Mouse (Mus musculus) megakaryocyte progenitor cell, adult 5-6 weeks (primary cell): ENCODE results near the gene Tanc1. TPM values are rescaled to one million over a fixed set of nuclear protein-coding genes. Genes with fewer than 3 reads are reported as not detected.
A peak's percentile ranks its signal among the peaks of the same experiment; 100 is the strongest.
"Not testable (repeated sequence)": the region's sequence is repeated elsewhere in the genome, so short reads cannot be mapped to it uniquely, and the experiment has no call there.

ENCODE experiments used
- ATAC-seq: replicated peaks from 2 replicates; pipeline ENCODE4 v1.8.0; 2016; ENCODE audit warnings: mild to moderate bottlenecking, moderate TSS enrichment, inconsistent platforms; ENCODE audit not compliant: poor library complexity
- total RNA-seq, 2 experiments: library from RNA; stranded (forward) in 1 of 2; stranded (reverse) in 1 of 2; fragments of 157-497, 149-512 nt in 1 of 2; fragments of 200-1000 nt in 1 of 2; gene quantifications; 2 replicates each; pipeline versions ENCODE4 v1.2.3 to v1.2.4; 2015 to 2017

Tanc1 gene
- total RNA-seq (2015) (5.4 and 7.4 TPM in 2 replicates), total RNA-seq (2017) (5.1 and 6.1 TPM in 2 replicates)

DNA sequence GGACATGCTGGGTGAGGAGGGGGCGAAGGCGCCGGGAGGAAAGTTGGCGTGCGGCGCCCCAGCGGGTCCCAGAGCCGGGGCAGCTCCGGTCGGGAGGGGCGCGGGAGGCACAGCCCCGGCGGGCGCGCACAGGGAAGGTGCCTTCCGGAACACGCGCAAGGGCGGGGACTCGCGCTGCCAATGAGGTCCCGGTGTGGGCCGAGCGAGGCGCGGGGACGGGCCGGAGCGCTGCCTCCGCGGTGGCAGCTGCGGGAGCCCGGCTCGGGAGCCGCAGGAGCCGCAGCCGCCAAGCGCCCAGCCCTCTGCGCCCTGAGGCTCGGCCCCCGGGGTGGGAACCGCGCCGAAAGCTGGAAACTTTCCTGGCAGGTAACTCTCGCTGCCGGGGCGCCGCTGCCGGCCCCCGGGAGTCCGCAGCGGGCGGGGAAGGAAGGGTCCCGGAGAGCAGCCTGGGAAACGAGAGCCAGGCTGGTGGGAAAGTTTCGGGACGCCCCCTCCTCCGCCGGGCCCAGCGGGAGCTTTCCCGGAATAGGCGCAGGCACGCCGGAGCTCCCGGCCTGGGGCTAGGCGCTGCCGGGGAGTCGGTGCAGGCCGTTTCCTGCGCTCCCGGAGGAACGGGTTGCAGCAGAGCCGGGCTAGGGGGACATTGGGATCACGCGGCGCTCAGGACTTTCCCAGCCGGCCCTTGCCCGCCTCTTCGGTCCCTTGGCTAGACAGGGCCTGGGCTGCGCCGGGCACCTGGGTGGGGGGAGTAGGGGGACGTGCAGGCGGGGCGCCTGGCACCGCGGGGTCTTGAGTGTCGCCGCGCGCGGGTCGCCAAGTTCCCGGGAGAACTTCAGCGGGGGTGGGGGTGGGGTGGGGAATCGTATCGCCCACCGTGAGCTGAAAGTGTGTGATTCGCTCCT, at the start of gene Tanc1:
TSS of gene Tanc1 (plus strand) at position 212 of the 902 bp plus-strand sequence.
- ATAC-seq, result peak; percentile 94

- no peak for ATAC-seq
Measured at GRCm38 (mm10) chr2:59562215-59562614, 49.6 kb upstream of the Tanc1 start.

DNA sequence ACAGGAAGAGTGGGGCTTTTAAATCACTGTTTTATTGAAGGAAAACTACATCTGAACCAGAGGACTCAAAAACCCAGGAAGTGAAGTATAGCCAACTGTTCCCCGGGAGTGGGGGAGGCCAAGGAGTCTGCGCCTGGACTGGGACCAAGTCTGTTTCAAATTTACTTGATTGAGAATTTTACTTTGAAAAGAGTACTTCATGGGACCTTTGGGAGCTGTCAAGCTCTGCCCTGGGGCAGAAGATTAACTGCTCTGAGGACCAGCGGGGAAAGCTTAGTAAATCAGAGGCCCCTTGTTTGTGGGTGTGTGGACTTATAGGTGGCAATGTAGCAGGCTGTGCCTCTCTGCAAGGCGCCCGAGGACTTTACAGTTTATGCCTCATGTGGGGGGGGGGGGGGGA, 49.1 kb upstream of the Tanc1 start:
- no peak for ATAC-seq

- ATAC-seq, result not testable (repeated sequence)
Measured at GRCm38 (mm10) chr2:59564029-59564611, 47.7 kb upstream of the Tanc1 start.

DNA sequence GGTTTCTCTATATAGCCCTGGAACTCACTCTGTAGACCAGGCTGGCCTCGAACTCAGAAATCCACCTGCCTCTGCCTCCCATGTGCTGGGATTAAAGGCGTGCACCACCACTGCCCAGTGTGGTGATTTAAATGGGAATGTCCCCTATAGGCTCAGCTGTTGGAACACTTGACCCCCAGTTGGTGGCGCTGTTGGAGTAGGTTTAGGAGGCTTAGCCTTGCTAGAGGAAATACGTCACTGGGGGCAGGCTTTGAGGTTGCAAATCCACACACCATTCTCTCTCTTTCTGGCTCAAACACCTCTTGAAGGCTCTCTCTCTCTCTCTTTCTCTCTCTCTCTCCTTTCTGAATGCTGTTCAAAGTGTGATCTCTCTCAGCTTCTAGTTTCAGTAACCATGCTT, 46.9 kb upstream of the Tanc1 start:
- no peak for ATAC-seq

GRCm38 (mm10) chr2:59580939-59581338, 30.9 kb upstream of the Tanc1 start:
- no peak for ATAC-seq

DNA sequence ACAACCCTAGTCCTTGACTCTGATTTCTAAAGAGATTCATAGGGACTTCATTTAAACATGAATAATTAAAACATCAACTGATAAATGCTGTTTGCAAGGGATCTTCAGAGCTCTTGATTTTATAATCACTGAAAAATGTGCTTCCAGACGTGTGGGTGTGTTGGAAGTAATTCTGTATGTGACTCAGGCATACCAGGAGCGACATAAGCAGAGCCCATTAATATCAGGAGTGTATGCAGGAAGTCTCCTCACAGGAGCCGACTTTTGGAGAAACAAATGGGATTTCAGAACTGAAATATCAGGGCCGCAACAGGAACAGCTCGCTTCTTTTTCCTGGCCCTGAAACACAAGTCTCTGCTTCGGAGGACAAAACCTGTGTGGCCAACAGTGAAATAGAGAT, 27.9 kb upstream of the Tanc1 start:
- no peak for ATAC-seq

GRCm38 (mm10) chr2:59587387-59588095, 24.3 kb upstream of the Tanc1 start:
- no peak for ATAC-seq

DNA sequence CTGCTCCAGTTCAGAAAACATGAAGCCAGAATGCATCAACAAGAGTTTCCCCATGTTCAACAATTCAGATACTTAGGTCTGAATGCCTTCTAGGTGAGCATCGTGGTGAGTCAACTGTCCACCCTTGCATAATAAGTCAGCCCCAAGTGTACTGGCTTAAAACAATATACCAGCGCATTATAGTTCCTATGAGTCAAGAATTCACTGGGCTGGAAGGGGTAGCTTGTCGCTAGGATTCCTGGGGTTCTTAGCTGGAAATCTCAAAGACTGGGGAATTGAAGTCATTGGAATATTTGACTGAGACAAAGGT, 23.8 kb upstream of the Tanc1 start:
- ATAC-seq, result no peak

- no peak for ATAC-seq
Measured at GRCm38 (mm10) chr2:59593341-59593902, 18.4 kb upstream of the Tanc1 start.

GRCm38 (mm10) chr2:59594095-59594494, 17.7 kb upstream of the Tanc1 start:
- no peak; the same call in 1 of the 2 replicates for ATAC-seq

DNA sequence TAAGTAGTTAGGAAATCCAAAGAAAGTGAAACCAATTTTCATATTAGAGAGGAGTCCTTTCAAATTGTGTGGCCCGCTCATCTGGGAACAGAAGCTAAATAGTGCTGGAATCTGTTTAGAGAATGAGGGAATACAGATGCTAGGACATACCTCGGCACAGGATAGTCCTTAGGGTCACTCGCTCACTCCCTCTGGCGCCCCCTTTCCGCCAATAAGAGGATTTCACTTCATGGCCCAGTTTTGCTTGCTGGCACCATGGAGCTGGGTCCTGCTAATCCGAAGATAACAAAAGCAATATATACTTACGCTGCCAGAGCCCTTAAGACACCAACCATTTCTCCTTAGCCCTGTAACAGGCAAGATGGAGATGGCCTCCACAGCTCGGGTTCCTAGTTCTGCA, 15.3 kb upstream of the Tanc1 start:
- peak; percentile 42; the same call in 1 of the 2 replicates for ATAC-seq

GRCm38 (mm10) chr2:59598286-59598685, 13.6 kb upstream of the Tanc1 start:
- no peak for ATAC-seq

- ATAC-seq, result no peak
Measured at GRCm38 (mm10) chr2:59598894-59599293, 12.9 kb upstream of the Tanc1 start.

- ATAC-seq, result peak; percentile 72
Measured at GRCm38 (mm10) chr2:59599338-59600111, 12.3 kb upstream of the Tanc1 start.

DNA sequence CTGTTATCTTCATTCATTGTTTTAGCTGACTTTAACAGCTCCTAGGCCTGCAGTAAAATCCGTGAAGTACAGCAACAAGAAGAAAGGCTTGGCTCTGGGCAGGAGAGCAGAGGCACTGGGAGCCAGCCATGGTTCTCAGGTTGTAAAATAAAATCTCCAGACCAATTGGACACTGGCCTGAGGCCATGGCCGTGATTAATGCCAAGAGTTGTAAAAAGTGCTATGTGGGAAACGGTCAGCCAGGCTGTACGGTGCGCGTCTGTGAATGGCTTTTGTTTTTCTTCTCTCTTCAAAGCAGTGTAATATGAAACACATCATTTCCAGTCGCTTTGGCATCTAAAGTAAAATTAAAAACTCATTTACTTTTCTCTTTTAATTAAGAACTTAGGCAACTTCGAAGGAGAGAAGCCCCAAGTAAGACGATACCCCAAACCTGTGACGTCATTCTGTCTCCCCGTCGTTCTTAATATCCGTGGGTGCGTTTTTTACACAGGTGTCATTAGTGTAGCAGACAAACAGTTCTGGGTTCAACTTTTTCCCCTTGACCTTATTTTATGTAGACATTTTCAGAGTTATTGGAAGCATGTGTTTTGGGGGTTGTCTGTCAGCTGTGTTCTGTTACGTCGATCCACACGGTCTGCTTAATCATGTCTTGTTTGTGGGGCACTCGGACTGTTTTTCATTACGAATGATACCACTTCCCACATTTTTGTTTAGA, 11.6 kb upstream of the Tanc1 start:
- ATAC-seq, result no peak

GRCm38 (mm10) chr2:59600980-59601379, 10.9 kb upstream of the Tanc1 start:
- no peak for ATAC-seq

DNA sequence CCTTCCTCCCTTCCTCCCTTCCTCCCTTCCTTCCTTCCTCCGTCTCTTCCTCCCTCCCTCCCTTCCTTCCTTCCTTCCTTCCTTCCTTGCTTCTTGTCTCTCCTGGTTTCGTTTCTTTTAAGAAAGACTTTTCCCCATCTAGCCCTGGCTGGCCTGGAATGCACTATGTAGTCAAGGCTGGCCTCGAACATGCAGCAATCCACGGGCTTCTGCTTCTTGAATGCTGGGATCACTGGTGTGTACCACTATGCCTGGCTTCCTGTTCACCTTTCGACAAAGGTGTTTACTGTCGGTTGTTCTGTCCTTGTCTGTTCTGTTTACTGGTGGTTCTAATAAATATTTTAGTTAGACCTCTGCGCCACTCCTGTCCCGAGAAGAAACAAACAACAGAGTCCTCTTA, 10.4 kb upstream of the Tanc1 start:
- ATAC-seq, result no peak

GRCm38 (mm10) chr2:59608958-59609357, 2.9 kb upstream of the Tanc1 start:
- ATAC-seq, result no peak

GRCm38 (mm10) chr2:59611216-59611810, 529 bp upstream of the Tanc1 start:
- no peak for ATAC-seq
